Mouse (Mus musculus): ENCODE measurements around the gene Vcam1. TPM values are rescaled to one million over a fixed set of nuclear protein-coding genes. Genes with fewer than 3 reads are reported as not detected.

Vcam1 gene
- polyA plus RNA-seq (2015; fragmentation: Nextera tagmentation; extraction: Ambion mirVana): 88.6 and 93.4 TPM in 2 replicates

DNA sequence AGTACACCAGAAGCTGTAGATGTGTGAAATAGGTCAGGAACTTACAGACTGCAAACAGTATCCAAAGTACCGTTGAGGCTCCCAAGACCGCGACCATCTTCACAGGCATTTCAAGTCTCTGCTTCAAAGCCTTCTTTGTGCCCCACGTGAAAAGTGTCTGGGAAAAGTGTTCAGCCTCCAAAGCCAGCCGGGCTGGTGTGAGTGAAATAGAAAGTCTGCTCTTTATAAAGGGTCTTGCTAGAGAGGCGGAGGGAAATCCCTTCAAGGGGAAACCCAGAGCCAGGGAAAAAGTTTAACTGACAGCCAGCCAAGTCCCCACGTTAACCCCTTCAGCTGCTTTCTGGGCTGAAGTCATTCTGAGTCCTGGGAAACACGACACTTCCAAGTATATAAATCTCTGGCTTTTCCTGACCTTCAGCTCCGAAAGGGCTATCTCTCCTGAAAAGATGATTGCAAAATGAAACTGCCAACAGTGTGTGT is at the start of gene Vcam1:
Vcam1 (minus strand) TSS at position 430 of the 480 bp plus-strand sequence.
- H3K4me1 ChIP-seq (ENCODE audit: insufficient read depth): peaks cover 5% of the 10 kb centered on the region
- peaks cover 3% of the 10 kb centered on the region; the same call in 1 of the 2 replicates for H3K36me3 ChIP-seq (replicated peaks; ENCODE audit: insufficient read depth, low read length)
- peak within 1 kb of the TSS; percentile 59 for H3K4me2 ChIP-seq (ENCODE audit: low read depth, low read length)
- H3K9ac ChIP-seq (replicated peaks): peak within 1 kb of the TSS; percentile 52
- TF ChIP-seq CTCF (IDR thresholded peaks at IDR 0.05; ENCODE audit: low read depth) (no peak), EP300 (IDR thresholded peaks at IDR 0.05; ENCODE audit: low read depth) (no peak)
- H3K9me3 ChIP-seq (ENCODE audit: low read length): no peaks in the 10 kb centered on the region
- no peaks in the 10 kb centered on the region for H3K27me3 ChIP-seq (ENCODE audit: insufficient read depth, low read length)
- H3K4me3 ChIP-seq (ENCODE audit: low read depth, low read length): peak within 1 kb of the TSS; percentile 46
- 14% methylated on average over 9 of the region's 9 CpGs for WGBS (ENCODE audit: insufficient replicate concordance)
- peak within 1 kb of the TSS; percentile 84 for H3K27ac ChIP-seq (ENCODE audit: low read depth)
- peak; percentile 53 for DNase-seq
- peak; percentile 38 for ATAC-seq

GRCm38 (mm10) chr3:116175106-116175505 is 45.6 kb upstream of the Vcam1 start:
- H3K4me2 ChIP-seq (ENCODE audit: low read depth, low read length): no peak overlapping the region
- H3K9me3 ChIP-seq (ENCODE audit: low read length): no peaks in the 10 kb centered on the region
- no peaks in the 10 kb centered on the region for H3K36me3 ChIP-seq (replicated peaks; ENCODE audit: insufficient read depth, low read length)
- ATAC-seq: no peak
- 85% methylated on average over 6 of the region's 6 CpGs for WGBS (ENCODE audit: insufficient replicate concordance)
- H3K4me3 ChIP-seq (ENCODE audit: low read depth, low read length): no peak overlapping the region
- TF ChIP-seq CTCF (IDR thresholded peaks at IDR 0.05; ENCODE audit: low read depth): no peak
- TF ChIP-seq EP300 (IDR thresholded peaks at IDR 0.05; ENCODE audit: low read depth): no peak
- H3K4me1 ChIP-seq (ENCODE audit: insufficient read depth): no peaks in the 10 kb centered on the region
- H3K9ac ChIP-seq (replicated peaks): no peak overlapping the region
- no peaks in the 10 kb centered on the region for H3K27me3 ChIP-seq (ENCODE audit: insufficient read depth, low read length)
- DNase-seq: no peak
- no peak overlapping the region for H3K27ac ChIP-seq (ENCODE audit: low read depth)

DNA sequence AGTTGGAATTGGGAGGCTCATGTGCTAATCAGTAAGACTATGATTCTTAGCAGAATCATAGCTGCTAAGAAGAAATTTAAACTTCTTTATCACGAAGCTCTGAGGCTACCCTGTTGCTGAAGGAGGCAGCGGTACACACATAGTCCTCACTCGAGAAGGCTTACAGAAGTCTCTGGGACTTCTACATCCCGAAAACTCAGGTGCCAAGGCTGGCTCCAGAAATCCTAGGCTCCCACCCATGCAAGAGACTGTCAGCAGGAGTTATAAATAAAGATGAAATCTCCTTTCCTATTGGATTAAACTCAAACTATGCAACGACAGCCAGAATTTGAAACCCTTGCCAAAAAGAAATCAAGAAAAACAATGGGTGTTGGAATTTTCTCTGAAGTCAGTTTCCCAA is 42.0 kb upstream of the Vcam1 start:
- no peaks in the 10 kb centered on the region for H3K4me1 ChIP-seq (ENCODE audit: insufficient read depth)
- H3K4me2 ChIP-seq (ENCODE audit: low read depth, low read length): no peak overlapping the region
- no peaks in the 10 kb centered on the region for H3K36me3 ChIP-seq (replicated peaks; ENCODE audit: insufficient read depth, low read length)
- H3K9ac ChIP-seq (replicated peaks): no peak overlapping the region
- no peaks in the 10 kb centered on the region for H3K27me3 ChIP-seq (ENCODE audit: insufficient read depth, low read length)
- no peak overlapping the region for H3K4me3 ChIP-seq (ENCODE audit: low read depth, low read length)
- WGBS (ENCODE audit: insufficient replicate concordance): 74% methylated on average over 5 of the region's 5 CpGs
- H3K9me3 ChIP-seq (ENCODE audit: low read length): no peaks in the 10 kb centered on the region
- no peak overlapping the region for H3K27ac ChIP-seq (ENCODE audit: low read depth)
- TF ChIP-seq CTCF (IDR thresholded peaks at IDR 0.05; ENCODE audit: low read depth) (no peak), EP300 (IDR thresholded peaks at IDR 0.05; ENCODE audit: low read depth) (no peak)
- no peak for ATAC-seq
- no peak for DNase-seq

GRCm38 (mm10) chr3:116168056-116168455 is 38.6 kb upstream of the Vcam1 start:
- no peaks in the 10 kb centered on the region for H3K27me3 ChIP-seq (ENCODE audit: insufficient read depth, low read length)
- no peaks in the 10 kb centered on the region for H3K36me3 ChIP-seq (replicated peaks; ENCODE audit: insufficient read depth, low read length)
- DNase-seq (no peak), ATAC-seq (no peak)
- TF ChIP-seq EP300 (IDR thresholded peaks at IDR 0.05; ENCODE audit: low read depth) (no peak), CTCF (IDR thresholded peaks at IDR 0.05; ENCODE audit: low read depth) (no peak)
- no peak overlapping the region for H3K4me3 ChIP-seq (ENCODE audit: low read depth, low read length)
- H3K27ac ChIP-seq (ENCODE audit: low read depth): no peak overlapping the region
- no peak overlapping the region for H3K9ac ChIP-seq (replicated peaks)
- H3K4me2 ChIP-seq (ENCODE audit: low read depth, low read length): no peak overlapping the region
- H3K9me3 ChIP-seq (ENCODE audit: low read length): no peaks in the 10 kb centered on the region
- WGBS (ENCODE audit: insufficient replicate concordance): 64% methylated on average over 2 of the region's 2 CpGs
- no peaks in the 10 kb centered on the region for H3K4me1 ChIP-seq (ENCODE audit: insufficient read depth)

DNA sequence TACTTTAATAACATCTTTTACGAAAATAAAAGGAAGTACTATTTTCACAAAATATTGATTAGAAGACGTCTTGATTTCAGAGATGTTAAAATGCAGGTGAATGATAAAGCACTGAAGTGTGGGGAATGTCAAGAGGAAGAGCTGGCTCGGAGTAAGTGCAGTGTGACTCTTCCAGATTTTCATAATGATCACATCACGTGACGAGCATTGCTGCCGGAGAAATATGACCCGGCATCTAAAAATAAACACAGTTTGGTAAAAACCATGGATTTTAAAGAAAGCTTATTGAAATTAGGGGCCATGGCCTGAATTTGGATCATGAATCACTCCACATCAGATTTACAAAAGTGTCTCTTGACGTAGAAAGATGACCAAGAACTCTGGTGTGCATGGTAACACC is 36.8 kb upstream of the Vcam1 start:
- TF ChIP-seq CTCF (IDR thresholded peaks at IDR 0.05; ENCODE audit: low read depth) (no peak), EP300 (IDR thresholded peaks at IDR 0.05; ENCODE audit: low read depth) (no peak)
- Histone ChIP-seq H3K4me2 (ENCODE audit: low read depth, low read length) (no peak overlapping the region), H3K4me3 (ENCODE audit: low read depth, low read length) (no peak overlapping the region), H3K9ac (replicated peaks) (no peak overlapping the region), H3K4me1 (ENCODE audit: insufficient read depth) (no peaks in the 10 kb centered on the region), H3K36me3 (replicated peaks; ENCODE audit: insufficient read depth, low read length) (no peaks in the 10 kb centered on the region), H3K9me3 (ENCODE audit: low read length) (no peaks in the 10 kb centered on the region), H3K27me3 (ENCODE audit: insufficient read depth, low read length) (no peaks in the 10 kb centered on the region), H3K27ac (ENCODE audit: low read depth) (no peak overlapping the region)
- WGBS (ENCODE audit: insufficient replicate concordance): 76% methylated on average over 8 of the region's 8 CpGs
- ATAC-seq (no peak), DNase-seq (no peak)

DNA sequence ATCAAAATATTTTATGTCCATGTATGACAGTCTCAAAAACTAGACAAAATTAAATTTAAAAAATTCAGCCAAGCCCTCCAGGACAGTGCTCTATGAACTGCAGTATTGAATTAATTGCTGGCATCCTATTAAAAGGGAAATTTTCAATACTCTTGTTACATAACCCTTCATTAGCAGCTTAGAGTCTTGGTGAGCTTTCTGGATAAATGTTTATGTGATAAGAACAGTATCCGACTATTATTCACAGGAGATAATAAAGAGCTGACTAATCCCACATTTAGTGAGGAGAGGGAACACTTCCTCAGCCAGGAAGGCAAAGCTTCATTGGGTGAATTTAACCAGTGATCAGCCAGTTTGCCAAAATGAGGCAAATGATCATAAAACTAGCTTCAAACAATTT is 35.5 kb upstream of the Vcam1 start:
- ATAC-seq: no peak
- 57% methylated on average over 1 of the region's 1 CpGs for WGBS (ENCODE audit: insufficient replicate concordance)
- Histone ChIP-seq H3K27ac (ENCODE audit: low read depth) (no peak overlapping the region), H3K9ac (replicated peaks) (no peak overlapping the region), H3K4me2 (ENCODE audit: low read depth, low read length) (no peak overlapping the region), H3K4me3 (ENCODE audit: low read depth, low read length) (no peak overlapping the region), H3K4me1 (ENCODE audit: insufficient read depth) (no peaks in the 10 kb centered on the region), H3K27me3 (ENCODE audit: insufficient read depth, low read length) (no peaks in the 10 kb centered on the region), H3K36me3 (replicated peaks; ENCODE audit: insufficient read depth, low read length) (no peaks in the 10 kb centered on the region), H3K9me3 (ENCODE audit: low read length) (no peaks in the 10 kb centered on the region)
- DNase-seq: no peak
- TF ChIP-seq CTCF (IDR thresholded peaks at IDR 0.05; ENCODE audit: low read depth): no peak
- TF ChIP-seq EP300 (IDR thresholded peaks at IDR 0.05; ENCODE audit: low read depth): no peak

- ATAC-seq: no peak
Observed at GRCm38 (mm10) chr3:116163517-116163916, 34.0 kb upstream of the Vcam1 start.

More at GRCm38 (mm10) chr3:116163517-116163916, 34.0 kb upstream of the Vcam1 start:
- no peaks in the 10 kb centered on the region for H3K4me1 ChIP-seq (ENCODE audit: insufficient read depth)
- no peak overlapping the region for H3K27ac ChIP-seq (ENCODE audit: low read depth)
- H3K4me2 ChIP-seq (ENCODE audit: low read depth, low read length): no peak overlapping the region
- H3K9me3 ChIP-seq (ENCODE audit: low read length): no peaks in the 10 kb centered on the region
- no peak overlapping the region for H3K9ac ChIP-seq (replicated peaks)
- no peak for TF ChIP-seq CTCF (IDR thresholded peaks at IDR 0.05; ENCODE audit: low read depth)
- no peak for TF ChIP-seq EP300 (IDR thresholded peaks at IDR 0.05; ENCODE audit: low read depth)
- no peak for DNase-seq
- H3K36me3 ChIP-seq (replicated peaks; ENCODE audit: insufficient read depth, low read length): no peaks in the 10 kb centered on the region
- 73% methylated on average over 5 of the region's 5 CpGs for WGBS (ENCODE audit: insufficient replicate concordance)
- no peak overlapping the region for H3K4me3 ChIP-seq (ENCODE audit: low read depth, low read length)
- H3K27me3 ChIP-seq (ENCODE audit: insufficient read depth, low read length): no peaks in the 10 kb centered on the region
